In the genomic region with DNA sequence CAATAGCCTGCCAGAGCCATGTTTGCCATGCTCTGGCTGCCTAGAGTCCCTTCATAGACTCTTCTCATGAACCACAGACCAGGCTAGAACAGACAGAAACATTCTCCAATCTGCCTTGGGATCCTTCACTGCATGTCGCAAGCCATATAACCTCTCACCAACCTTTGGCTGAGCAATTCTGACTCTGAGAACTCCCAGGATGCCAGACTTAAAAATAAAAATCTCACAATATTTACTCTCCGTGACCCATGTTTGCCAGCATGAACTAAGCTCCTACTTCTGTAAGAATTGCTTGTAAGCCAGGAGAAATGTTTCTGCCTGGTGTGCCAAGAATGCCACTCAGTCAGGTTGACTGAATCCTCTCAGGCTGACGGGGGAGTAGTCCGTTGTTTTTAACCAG, we compare ENCODE assay signal across 14 mouse cellular contexts.
DNase-seq lines count a peak whose midpoint lies in the region.
"Had no signal": no experiment of that assay in that cellular context is flagged by ENCODE, and none has a peak within 500 bp of the region (broad histone marks: within the 10 kb centered on the region; RNA-seq: fewer than 3 reads in every experiment).

No protein-coding gene starts in this region.

- DNase-seq in adrenal gland, adult 8-10 months = peak; percentile 6
- no peak for DNase-seq in adrenal gland, adult 18-20 months (ENCODE audit: low spot score in 2 of 2)
- DNase-seq in kidney, postnatal 14 days = peak; percentile 7
- DNase-seq in kidney, postnatal 10 days = no peak
- DNase-seq in NIH3T3 (ENCODE audit: low read depth) = peak; percentile 35
- DNase-seq in lung, postnatal 10 days = peak; percentile 7
- no peak for DNase-seq in gastrocnemius, postnatal 36 days
- DNase-seq in embryo, embryonic 11 days = no peak
- DNase-seq: cerebellum, adult 11 months; cerebellum, postnatal 10 days; gastrocnemius, postnatal 14 days; heart, adult 2 months; liver; right cerebral cortex, postnatal 25 days had no signal

- intact Hi-C loops in gastrocnemius, postnatal 36 days (cut with DNase I) = no loop called here

Comparison
In these comparisons a context has a peak if more than half of its experiments do, and no peak if none do; other contexts are left out.
1. DNase-seq: peak in adrenal gland, adult 8-10 months (single experiment), kidney, postnatal 14 days (single experiment), NIH3T3 (single experiment) and lung, postnatal 10 days (single experiment); none in adrenal gland, adult 18-20 months (0 of 2), kidney, postnatal 10 days (single experiment), gastrocnemius, postnatal 36 days (0 of 2) and embryo, embryonic 11 days (single experiment).